ENCODE assay signal across 29 mouse cellular contexts in the genomic region with DNA sequence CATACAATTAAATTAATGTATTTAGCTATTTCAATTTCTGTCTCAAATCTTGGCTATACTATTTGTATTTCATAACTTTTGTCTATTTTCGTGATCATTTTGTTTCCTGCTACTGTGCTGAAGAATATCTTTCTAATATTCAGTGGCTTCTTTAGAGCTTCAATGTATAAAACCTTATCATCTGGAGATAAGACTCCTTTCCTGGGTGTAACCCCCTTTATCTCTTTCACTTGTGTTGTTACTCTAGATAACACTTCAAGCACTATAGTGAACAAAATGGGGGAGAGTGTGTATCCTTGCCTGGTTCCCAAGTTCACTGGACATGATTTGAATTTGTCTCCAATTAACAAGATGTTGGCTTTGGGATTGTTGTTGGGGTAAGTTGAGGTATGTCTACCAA.
"Had no signal": no experiment of that assay in that cellular context is flagged by ENCODE, and none has a peak within 500 bp of the region (broad histone marks: within the 10 kb centered on the region; RNA-seq: fewer than 3 reads in every experiment).

No protein-coding gene starts in this region.

- ATAC-seq: liver, embryonic 12.5 days; liver, postnatal 0 days; lung, postnatal 0 days; midbrain, embryonic 13.5 days; midbrain, embryonic 15.5 days; midbrain, embryonic 16.5 days had no signal

- H3K9me3 ChIP-seq: limb, embryonic 10.5 days; limb, embryonic 12.5 days; limb, embryonic 13.5 days; limb, embryonic 15.5 days; liver, embryonic 12.5 days; liver, embryonic 13.5 days; liver, embryonic 15.5 days; lung, embryonic 15.5 days; midbrain, embryonic 10.5 days; midbrain, embryonic 12.5 days; midbrain, embryonic 13.5 days; midbrain, embryonic 15.5 days had no signal

- H3K36me3 ChIP-seq: limb, embryonic 10.5 days; limb, embryonic 12.5 days; limb, embryonic 13.5 days; limb, embryonic 15.5 days; liver, embryonic 12.5 days; liver, embryonic 13.5 days; liver, embryonic 15.5 days; lung, embryonic 15.5 days; midbrain, embryonic 10.5 days; midbrain, embryonic 12.5 days; midbrain, embryonic 13.5 days; midbrain, embryonic 15.5 days had no signal

- H3K4me1 ChIP-seq: limb, embryonic 10.5 days; limb, embryonic 12.5 days; limb, embryonic 13.5 days; limb, embryonic 15.5 days; liver, embryonic 12.5 days; liver, embryonic 13.5 days; liver, embryonic 15.5 days; lung, embryonic 15.5 days; megakaryocyte, embryonic 14.5 days; midbrain, embryonic 10.5 days; midbrain, embryonic 12.5 days; midbrain, embryonic 13.5 days; midbrain, embryonic 15.5 days had no signal

- DNase-seq: left cerebral cortex, postnatal 4 days; liver; liver, embryonic 13.5 days; liver, postnatal 0 days; lung, adult 2 months; lung, embryonic 14.5 days; lung, postnatal 10 days; lung, postnatal 14 days; lung, postnatal 36 days; lung, postnatal 4 days; midbrain, embryonic 14.5 days had no signal

- H3K9ac ChIP-seq: limb, embryonic 12.5 days; limb, embryonic 13.5 days; limb, embryonic 15.5 days; liver, embryonic 12.5 days; liver, embryonic 13.5 days; liver, embryonic 14.5 days; liver, embryonic 15.5 days; liver, postnatal 0 days; lung, embryonic 14.5 days; lung, embryonic 15.5 days; midbrain, embryonic 12.5 days; midbrain, embryonic 13.5 days; midbrain, embryonic 15.5 days had no signal

- H3K27ac ChIP-seq: left cerebral cortex, adult 2 months; limb, embryonic 10.5 days; limb, embryonic 12.5 days; limb, embryonic 13.5 days; limb, embryonic 15.5 days; liver, embryonic 12.5 days; liver, embryonic 13.5 days; liver, embryonic 14.5 days; liver, embryonic 15.5 days; lung, embryonic 15.5 days; macrophage; midbrain, embryonic 10.5 days; midbrain, embryonic 12.5 days; midbrain, embryonic 13.5 days; midbrain, embryonic 15.5 days had no signal

- H3K27me3 ChIP-seq: limb, embryonic 12.5 days; limb, embryonic 13.5 days; limb, embryonic 15.5 days; liver, embryonic 12.5 days; liver, embryonic 13.5 days; liver, embryonic 15.5 days; lung, embryonic 15.5 days; megakaryocyte, embryonic 14.5 days; midbrain, embryonic 12.5 days; midbrain, embryonic 13.5 days; midbrain, embryonic 15.5 days had no signal

- H3K4me3 ChIP-seq: left cerebral cortex, adult 2 months; limb, embryonic 10.5 days; limb, embryonic 12.5 days; limb, embryonic 13.5 days; limb, embryonic 15.5 days; liver, embryonic 12.5 days; liver, embryonic 13.5 days; liver, embryonic 15.5 days; lung, embryonic 15.5 days; megakaryocyte, embryonic 14.5 days; midbrain, embryonic 10.5 days; midbrain, embryonic 12.5 days; midbrain, embryonic 13.5 days; midbrain, embryonic 15.5 days; myocyte had no signal
